Mouse (Mus musculus) right cerebral cortex, postnatal 10 days (tissue): ENCODE results near the gene Mpdu1.
A peak's percentile ranks its signal among the peaks of the same experiment; 100 is the strongest.
"Not testable (repeated sequence)": the region's sequence is repeated elsewhere in the genome, so short reads cannot be mapped to it uniquely, and the experiment has no call there.

Experiments used
- DNase-seq, 2 experiments: peaks; one replicate each; pipeline ENCODE4 v3.0.0; 2021; ENCODE audit warnings: low spot score in 2 of 2

Mpdu1 gene

DNA sequence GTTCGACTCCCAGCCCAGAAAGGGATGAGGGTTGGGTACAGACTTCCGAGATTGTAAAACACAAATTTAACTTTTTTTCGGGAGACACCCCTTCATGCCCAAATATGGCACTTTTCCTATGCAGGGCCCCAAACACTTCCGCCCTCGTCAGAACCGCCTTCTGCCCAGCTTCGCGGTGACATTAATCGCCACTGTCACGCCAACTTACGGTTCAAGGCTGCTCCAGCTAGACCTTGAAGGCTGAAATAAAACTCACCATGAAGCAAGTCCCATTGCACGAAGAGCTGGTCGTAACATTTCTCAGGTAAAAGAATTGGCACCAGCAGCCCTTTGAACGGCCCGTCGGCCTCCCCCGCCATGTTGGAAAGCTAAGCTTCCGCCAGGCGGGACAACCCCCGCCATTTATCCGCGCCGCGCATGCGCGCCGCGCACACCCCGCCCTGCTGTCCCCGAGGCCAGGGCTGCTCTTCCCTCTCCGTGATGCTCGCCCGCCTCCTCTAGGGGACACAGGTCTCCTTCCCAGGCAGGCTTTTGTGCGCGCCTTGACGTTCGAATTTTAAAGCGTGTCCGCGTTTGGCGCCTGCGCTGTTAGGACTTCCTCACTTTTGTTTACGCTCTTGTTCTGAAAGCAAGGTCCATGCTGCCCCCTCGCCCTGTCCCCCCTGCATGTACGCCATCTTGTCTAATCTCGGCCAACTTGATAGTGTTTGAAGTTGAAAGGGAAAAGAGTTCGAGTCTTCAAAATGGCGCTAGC is at the start of gene Mpdu1:
Gene Mpdu1 (minus strand): TSS at position 430 of the 754 bp plus-strand sequence.
- peak; percentile 97 for DNase-seq

DNA sequence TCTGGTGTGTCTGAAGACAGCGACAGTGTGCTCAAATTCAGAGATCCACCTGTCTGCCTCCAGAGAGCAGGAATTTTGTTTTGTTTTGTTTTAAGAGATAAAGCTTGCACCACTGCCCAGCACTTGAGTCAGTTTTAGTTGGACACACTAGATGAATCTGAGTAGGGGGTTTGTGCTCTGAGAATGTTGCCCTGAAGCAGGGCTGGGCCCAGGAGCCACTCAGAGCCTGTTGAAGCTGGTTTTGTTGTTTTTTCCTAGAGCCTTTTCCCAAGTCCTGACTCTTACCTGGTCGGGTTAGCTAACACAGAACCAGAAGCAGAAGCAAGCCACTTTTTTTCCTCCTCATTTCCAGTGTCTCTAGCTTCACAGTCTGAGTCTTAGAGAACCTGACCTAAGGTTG is 48.6 kb upstream of the Mpdu1 start:
- no peak for DNase-seq

- DNase-seq = no peak
Measured at GRCm38 (mm10) chr11:69710470-69710869, 48.0 kb upstream of the Mpdu1 start.

GRCm38 (mm10) chr11:69709554-69710446 is 47.4 kb upstream of the Mpdu1 start:
- no peak for DNase-seq

GRCm38 (mm10) chr11:69708614-69709265 is 46.3 kb upstream of the Mpdu1 start:
- no peak for DNase-seq

GRCm38 (mm10) chr11:69707873-69708381 is 45.5 kb upstream of the Mpdu1 start:
- DNase-seq = no peak

- no peak for DNase-seq
Measured at GRCm38 (mm10) chr11:69707480-69707847, 45.0 kb upstream of the Mpdu1 start.

GRCm38 (mm10) chr11:69706775-69707479 is 44.5 kb upstream of the Mpdu1 start:
- DNase-seq = peak; percentile 54

DNA sequence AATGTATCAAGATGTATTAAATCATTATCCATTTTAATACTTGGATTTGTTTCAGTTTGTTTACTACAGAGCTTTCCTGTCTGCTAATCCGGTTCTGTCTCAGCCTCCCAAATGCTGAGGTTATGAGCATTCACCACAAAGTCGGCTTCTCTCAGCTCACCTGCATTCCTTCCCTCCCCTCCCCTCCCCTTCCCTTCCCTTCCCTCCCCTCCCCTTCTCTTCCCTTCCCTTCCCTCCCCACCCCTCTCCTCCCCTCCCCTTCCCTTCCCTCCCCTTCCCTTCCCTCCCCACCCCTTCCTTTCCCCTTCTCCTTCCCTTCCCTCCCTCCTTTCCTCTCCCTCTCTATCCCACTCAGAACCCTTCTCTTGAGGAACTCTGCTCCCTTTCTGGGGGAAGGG is 42.2 kb upstream of the Mpdu1 start:
- no peak for DNase-seq

DNA sequence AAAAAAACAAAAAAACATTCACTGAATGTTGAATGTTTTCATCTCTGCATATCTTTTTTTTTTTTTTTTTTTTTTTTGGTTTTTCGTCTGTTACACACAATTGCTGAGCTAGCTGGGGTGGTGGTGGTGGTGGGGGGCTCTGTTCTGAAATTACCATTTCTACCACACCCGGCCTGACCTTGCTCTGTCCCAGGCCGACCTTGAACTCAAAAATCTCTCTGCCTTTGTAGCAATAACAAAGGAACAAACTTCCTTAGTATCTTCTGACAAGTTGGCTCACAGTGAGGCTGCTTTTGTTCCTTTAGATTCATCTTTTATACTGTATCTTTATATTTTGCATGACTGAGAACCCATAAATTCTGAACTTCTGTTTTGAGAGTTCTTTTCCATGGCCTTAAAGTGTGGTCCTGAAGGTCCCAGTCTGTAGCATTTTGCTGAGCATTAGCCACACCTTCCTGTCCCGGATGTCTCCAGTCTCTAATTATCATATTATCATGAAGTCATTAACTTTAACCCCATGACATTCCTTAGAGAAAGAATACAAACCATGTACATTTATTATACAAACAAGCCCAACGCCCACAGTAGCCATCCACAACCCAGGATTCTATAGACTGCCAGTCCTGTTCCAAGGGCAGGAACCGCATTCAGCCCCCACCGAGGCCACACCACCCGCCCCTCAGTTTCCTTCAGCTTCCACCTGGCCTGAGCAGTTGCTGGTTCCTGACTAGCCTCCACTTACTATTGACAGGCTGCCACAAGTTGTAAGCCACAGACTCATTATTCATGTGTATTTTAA is 41.6 kb upstream of the Mpdu1 start:
- no peak for DNase-seq

DNA sequence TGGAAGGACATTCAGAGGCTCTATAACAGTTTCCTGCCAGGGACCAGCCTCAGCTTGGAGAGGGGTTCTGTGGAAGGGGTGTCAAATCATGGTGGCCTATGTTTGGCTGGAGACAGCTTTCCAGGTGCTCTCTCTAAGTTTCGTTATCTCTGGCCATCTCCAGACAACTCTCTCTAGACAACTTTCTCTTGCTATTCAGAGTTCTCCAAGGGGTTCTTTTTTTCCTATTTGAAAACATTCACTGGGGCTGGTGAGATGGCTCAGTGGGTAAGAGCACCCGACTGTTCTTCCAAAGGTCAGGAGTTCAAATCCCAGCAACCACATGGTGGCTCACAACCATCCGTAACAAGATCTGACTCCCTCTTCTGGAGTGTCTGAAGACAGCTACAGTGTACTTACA is 40.9 kb upstream of the Mpdu1 start:
- not testable (repeated sequence) for DNase-seq

DNA sequence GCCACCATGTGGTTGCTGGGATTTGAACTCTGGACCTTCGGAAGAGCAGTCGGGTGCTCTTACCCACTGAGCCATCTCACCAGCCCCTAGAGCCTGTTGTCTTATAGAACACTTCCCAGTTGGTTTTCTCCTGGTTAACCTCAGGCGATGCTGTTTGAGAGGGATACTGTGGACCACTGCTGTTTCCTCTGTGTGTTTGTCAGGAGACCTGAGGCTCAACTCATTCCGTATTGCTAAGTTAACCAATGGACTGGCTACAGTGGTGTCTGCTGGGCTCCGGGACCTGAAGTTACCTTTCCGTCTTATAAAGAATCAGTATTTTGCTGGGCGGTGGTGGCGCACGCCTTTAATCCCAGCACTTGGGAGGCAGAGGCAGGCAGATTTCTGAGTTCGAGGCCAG is 40.4 kb upstream of the Mpdu1 start:
- DNase-seq = not testable (repeated sequence)

GRCm38 (mm10) chr11:69699595-69699994 is 37.2 kb upstream of the Mpdu1 start:
- DNase-seq = no peak

GRCm38 (mm10) chr11:69698574-69698973 is 36.1 kb upstream of the Mpdu1 start:
- DNase-seq = no peak

- no peak for DNase-seq
Measured at GRCm38 (mm10) chr11:69697396-69697795, 35.0 kb upstream of the Mpdu1 start.

GRCm38 (mm10) chr11:69695361-69696181 is 33.1 kb upstream of the Mpdu1 start, which contains the start of the genes Tnfsf12 and Tnfsfm13:
Gene Tnfsf12, minus strand, starts transcription at chr11:69695849.
Gene Tnfsfm13, minus strand, starts transcription at chr11:69696098.
- DNase-seq = peak in 1 of 2 experiments; percentile 68

DNA sequence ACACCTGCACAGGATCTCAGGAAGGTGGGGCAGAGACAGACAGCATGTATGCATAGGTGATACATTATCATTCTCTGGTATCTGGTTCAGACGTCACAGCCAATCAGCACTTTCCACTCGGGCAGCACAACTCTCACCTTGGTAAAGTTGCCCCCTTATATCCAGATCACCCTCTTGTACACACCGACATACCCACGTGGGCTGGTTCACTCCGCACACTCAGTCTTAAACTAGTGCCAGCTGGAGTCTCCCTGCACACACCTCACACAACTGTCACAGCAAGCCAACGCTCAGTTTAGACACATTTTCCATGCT is 32.6 kb upstream of the Mpdu1 start:
- no peak for DNase-seq

- no peak for DNase-seq
Measured at GRCm38 (mm10) chr11:69693421-69693965, 31.1 kb upstream of the Mpdu1 start.

GRCm38 (mm10) chr11:69692863-69693262 is 30.4 kb upstream of the Mpdu1 start:
- DNase-seq = no peak
